Mouse (Mus musculus): ENCODE results near the gene Mrm3.

GRCm38 (mm10) chr11:76292831-76293230 is 49.3 kb downstream of the Mrm3 start:
- no peak for TF ChIP-seq POLR2A (IDR thresholded peaks at IDR 0.05; ENCODE audit: low read depth, low read length)
- TF ChIP-seq CTCF (IDR thresholded peaks at IDR 0.05; ENCODE audit: extremely low read depth, insufficient read depth, insufficient read length, insufficient replicate concordance): no peak

Measured in spleen, adult 2 months (tissue).